Mouse (Mus musculus) CH12.LX (cell line): ENCODE measurements around the gene Sfxn3. TPM values are rescaled to one million over a fixed set of nuclear protein-coding genes. Genes with fewer than 3 reads are reported as not detected.
A peak's percentile ranks its signal among the peaks of the same experiment; 100 is the strongest.

Source experiments
- DNase-seq: peaks from one replicate; pipeline ENCODE4 v3.0.0-alpha.2; 2013; ENCODE audit errors: extremely low read depth
- H3K27ac ChIP-seq: 2 replicates; pipeline ENCODE4 v1.5.1; 2012; ENCODE audit warnings: low read depth, mild to moderate bottlenecking, control low read depth, moderate library complexity; ENCODE audit not compliant: insufficient read depth
- H3K27me3 ChIP-seq: replicated peaks from 2 replicates; pipeline ENCODE3; 2012; ENCODE audit warnings: inconsistent platforms
- H3K36me3 ChIP-seq, 2 experiments: replicated peaks in 1 of 2; 2 replicates each; pipeline versions ENCODE3 to v1.6.1; 2012; ENCODE audit warnings: inconsistent platforms in 1 of 2, low read length in 1 of 2, mild to moderate bottlenecking in 1 of 2, mixed read lengths in 1 of 2, moderate library complexity in 1 of 2; ENCODE audit not compliant: control insufficient read depth in 1 of 2, insufficient read depth in 1 of 2
- H3K4me1 ChIP-seq, 2 experiments: 2 replicates each; pipeline ENCODE4 v1.6.1; 2012; ENCODE audit warnings: inconsistent platforms in 1 of 2, moderate library complexity in 1 of 2; ENCODE audit not compliant: insufficient read depth in 2 of 2, control insufficient read depth in 1 of 2
- H3K4me2 ChIP-seq: 2 replicates; pipeline ENCODE4 v1.6.1; 2012; ENCODE audit warnings: low read depth, mild to moderate bottlenecking, control low read depth; ENCODE audit not compliant: poor library complexity, insufficient read depth, severe bottlenecking
- H3K4me3 ChIP-seq, 3 experiments: fragments of 150-350 bp in 1 of 3; sonication (generic) in 1 of 3; replicated peaks in 1 of 3; 2 replicates each; pipeline versions ENCODE3 to v1.5.1; 2011 to 2012; ENCODE audit warnings: low read depth in 2 of 3, low read length in 2 of 3, mild to moderate bottlenecking in 2 of 3, moderate library complexity in 2 of 3, control low read depth in 1 of 3, improper control_type of control experiment in 1 of 3, inconsistent platforms in 1 of 3, mixed read lengths in 1 of 3; ENCODE audit not compliant: poor library complexity in 1 of 3
- H3K79me2 ChIP-seq: replicated peaks from 2 replicates; pipeline ENCODE4 v1.6.1; 2012; ENCODE audit warnings: mild to moderate bottlenecking, moderate library complexity; ENCODE audit not compliant: control insufficient read depth, poor library complexity, insufficient read depth, severe bottlenecking; ENCODE audit errors: extremely low read depth
- H3K9ac ChIP-seq: 2 replicates; pipeline ENCODE4 v1.6.1; 2012; ENCODE audit warnings: low read depth, mild to moderate bottlenecking, control low read depth, moderate library complexity; ENCODE audit not compliant: insufficient read depth
- H3K9me3 ChIP-seq: replicated peaks from 2 replicates; pipeline ENCODE3; 2012; ENCODE audit warnings: low read length, inconsistent platforms, mixed read lengths
- CHD2 ChIP-seq: IDR thresholded peaks from 2 replicates; pipeline ENCODE4 v1.6.1; 2011; ENCODE audit warnings: low read length, improper control_type of control experiment
- CTCF ChIP-seq, 2 experiments: IDR thresholded peaks in 1 of 2; conservative IDR thresholded peaks in 1 of 2; 2 replicates each; pipeline ENCODE4 v1.5.1; 2011 to 2012; ENCODE audit warnings: low read depth in 2 of 2, low read length in 2 of 2, improper control_type of control experiment in 1 of 2, inconsistent platforms in 1 of 2, mild to moderate bottlenecking in 1 of 2, moderate library complexity in 1 of 2
- ELF1 ChIP-seq: IDR thresholded peaks from 2 replicates; pipeline ENCODE4 v1.6.1; 2014; ENCODE audit warnings: low read depth, mild to moderate bottlenecking, inconsistent platforms, low read length, improper control_type of control experiment
- GABPA ChIP-seq: IDR thresholded peaks from 2 replicates; pipeline ENCODE4 v1.6.1; 2012; ENCODE audit warnings: low read depth, low read length, improper control_type of control experiment, inconsistent platforms; ENCODE audit not compliant: insufficient replicate concordance
- HCFC1 ChIP-seq: IDR thresholded peaks from 2 replicates; pipeline ENCODE4 v1.6.1; 2012; ENCODE audit warnings: low read depth, mild to moderate bottlenecking, inconsistent platforms, low read length, improper control_type of control experiment
- JUND ChIP-seq: conservative IDR thresholded peaks from 2 replicates; pipeline ENCODE4 v1.6.1; 2011; ENCODE audit warnings: low read depth, low read length, improper control_type of control experiment
- MAZ ChIP-seq: IDR thresholded peaks from 2 replicates; pipeline ENCODE4 v1.6.1; 2012; ENCODE audit warnings: low read depth, mild to moderate bottlenecking, inconsistent platforms, low read length, improper control_type of control experiment, moderate library complexity
- MXI1 ChIP-seq: IDR thresholded peaks from 2 replicates; pipeline ENCODE4 v1.6.1; 2011; ENCODE audit warnings: mild to moderate bottlenecking, low read depth, low read length, improper control_type of control experiment
- POLR2A ChIP-seq: IDR thresholded peaks from 2 replicates; pipeline ENCODE4 v1.6.1; 2011; ENCODE audit warnings: low read depth, mild to moderate bottlenecking, improper control_type of control experiment, low read length
- POLR2AphosphoS2 ChIP-seq: IDR thresholded peaks from 2 replicates; pipeline ENCODE4 v1.6.1; 2011; ENCODE audit warnings: low read depth, low read length, improper control_type of control experiment
- RAD21 ChIP-seq: IDR thresholded peaks from 2 replicates; pipeline ENCODE4 v1.6.1; 2011; ENCODE audit warnings: low read depth, mild to moderate bottlenecking, low read length, improper control_type of control experiment, moderate library complexity
- SIN3A ChIP-seq: IDR thresholded peaks from 2 replicates; pipeline ENCODE4 v1.6.1; 2012; ENCODE audit warnings: low read length, improper control_type of control experiment, inconsistent platforms
- UBTF ChIP-seq: IDR thresholded peaks from 2 replicates; pipeline ENCODE4 v1.6.1; 2012; ENCODE audit warnings: low read depth, mild to moderate bottlenecking, inconsistent platforms, low read length, improper control_type of control experiment, moderate library complexity
- USF1 ChIP-seq: IDR thresholded peaks from 2 replicates; pipeline ENCODE4 v1.6.1; 2014; ENCODE audit warnings: low read depth, mild to moderate bottlenecking, inconsistent platforms, low read length, improper control_type of control experiment
- USF2 ChIP-seq: conservative IDR thresholded peaks from 2 replicates; pipeline ENCODE4 v1.6.1; 2011; ENCODE audit warnings: low read depth, low read length, improper control_type of control experiment
- ZMIZ1 ChIP-seq: IDR thresholded peaks from 2 replicates; pipeline ENCODE4 v1.6.1; 2012; ENCODE audit warnings: low read depth, mild to moderate bottlenecking, inconsistent platforms, low read length, improper control_type of control experiment
- dilution Hi-C: fragments of 300-500 bp; cut with MboI; formaldehyde crosslinking; loops from 2 replicates; pipeline ENCODE4 v1.14.3; 2020; ENCODE audit warnings: low sequenced_read_pairs; ENCODE audit not compliant: extremely low pct_unique_long_range_greater_than_20kb, extremely low pct_ligation_motif_present
- in situ Hi-C: fragments of 300-500 bp; cut with MboI; formaldehyde crosslinking; loops from 3 replicates; pipeline ENCODE4 v1.14.3; 2019; ENCODE audit warnings: low sequenced_read_pairs, low pct_ligation_motif_present, low pct_unique_long_range_greater_than_20kb, mixed read lengths
- polyA plus RNA-seq: library from polyadenylated mRNA; unstranded; fragments of >175 nt; gene quantifications from 2 replicates; pipeline ENCODE4 v1.2.1, GENCODE M21; 2012; ENCODE audit warnings: low read depth; ENCODE audit not compliant: insufficient read length
- total RNA-seq, 2 experiments: library from RNA; depleted of rRNA; stranded (reverse); fragments of 300-350 nt in 1 of 2; fragments of >200 nt in 1 of 2; gene quantifications; 2 replicates each; pipeline ENCODE4 v1.2.3; 2012 to 2014

Gene Sfxn3
- 2.4 and 3.6 TPM in 2 replicates for total RNA-seq (2012; rRNA removed)
- total RNA-seq (2014; rRNA removed): 0.95 and 1.4 TPM in 2 replicates
- polyA plus RNA-seq: 3.1 and 4.2 TPM in 2 replicates

DNA sequence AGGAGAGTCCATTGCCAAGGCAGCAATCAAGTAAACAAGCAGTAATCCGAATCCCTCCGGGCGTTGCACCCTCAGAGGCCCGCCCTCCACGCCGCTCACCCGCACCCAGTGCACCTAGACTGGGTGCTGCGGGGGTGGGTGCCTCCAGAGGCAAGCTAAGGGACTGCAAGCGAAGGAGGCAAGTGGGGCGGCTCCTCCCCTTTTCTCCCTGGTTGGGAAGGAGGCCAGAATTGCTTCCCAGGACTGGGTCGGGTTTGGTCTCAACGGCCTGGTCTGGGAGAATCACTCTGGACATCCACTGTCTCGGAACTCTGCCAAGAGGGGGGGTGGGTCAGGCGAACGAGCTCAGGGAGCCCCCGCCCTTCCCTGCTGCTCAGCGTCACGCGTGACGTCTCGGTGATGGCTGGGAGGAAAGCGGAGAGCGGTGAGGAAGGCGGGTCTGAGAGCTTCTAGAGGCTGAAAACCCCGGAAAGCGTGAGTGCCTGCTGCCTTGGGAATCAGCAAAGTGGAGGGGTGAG is at the start of gene Sfxn3:
TSS of gene Sfxn3 (plus strand) at position 87 of the 518 bp plus-strand sequence.
- H3K4me2 ChIP-seq: peak within 1 kb of the TSS; percentile 67
- H3K4me1 ChIP-seq: peaks cover 4 to 26% of the 10 kb centered on the region in 2 experiments; a peak in 3 of 4 replicates
- peak within 1 kb of the TSS; percentile 65 to 93 (median 70) for H3K4me3 ChIP-seq
- H3K9ac ChIP-seq: peak within 1 kb of the TSS; percentile 50
- dilution Hi-C loops (no loop called here), in situ Hi-C loops (loop anchor here (25.0 kb wide), 1 partner anchor 460 kb away; no protein-coding TSS in a partner anchor)
- no peaks in the 10 kb centered on the region for H3K79me2 ChIP-seq
- H3K36me3 ChIP-seq: peaks cover 5 to 30% of the 10 kb centered on the region in 2 experiments
- no peak for TF ChIP-seq USF2
- peak; percentile 26; the same call in 1 of the 2 replicates for TF ChIP-seq HCFC1
- TF ChIP-seq MXI1: peak; percentile 58; the same call in 1 of the 2 replicates
- peak; percentile 54 for TF ChIP-seq POLR2A
- no peak for TF ChIP-seq JUND
- TF ChIP-seq UBTF: no peak
- TF ChIP-seq RAD21: peak; percentile 7
- TF ChIP-seq SIN3A: no peak
- peak; percentile 7 to 59; a peak in 2 of 4 replicates for TF ChIP-seq CTCF (conservative IDR thresholded peaks at IDR 0.05 in 1 of 2, IDR thresholded peaks at IDR 0.05 in 1 of 2; ENCODE audit: low read depth in 2 of 2, low read length in 2 of 2)
- peak; percentile 46 for TF ChIP-seq ELF1
- TF ChIP-seq MAZ: peak; percentile 55; the same call in 1 of the 2 replicates
- no peak for TF ChIP-seq USF1
- DNase-seq: peak; percentile 66
- H3K9me3 ChIP-seq: no peaks in the 10 kb centered on the region
- no peak within 1 kb of the TSS for H3K27ac ChIP-seq
- peaks cover 47% of the 10 kb centered on the region for H3K27me3 ChIP-seq

DNA sequence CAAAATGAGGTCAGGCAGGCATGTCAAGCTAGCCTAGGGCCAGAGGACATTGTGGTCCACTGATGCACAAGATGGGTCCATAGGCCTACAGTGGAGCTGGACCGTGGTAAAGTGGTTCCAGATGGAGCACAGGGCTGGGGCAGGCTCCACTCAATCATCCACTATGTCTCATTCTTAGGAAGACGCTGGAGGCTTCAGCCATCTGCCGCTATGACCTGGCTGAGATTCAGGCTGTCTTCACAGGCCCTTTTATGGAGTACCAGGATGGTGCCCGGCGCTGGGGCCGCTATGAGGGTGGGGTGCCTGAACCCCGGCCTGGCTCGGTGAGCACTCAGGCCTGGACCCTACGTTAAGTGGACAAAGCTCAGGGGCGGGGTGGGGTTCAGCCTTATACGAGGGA is 49.5 kb upstream of the Sfxn3 start:
- dilution Hi-C loops (no loop called here), in situ Hi-C loops (no loop called here)
- Histone ChIP-seq H3K9me3 (no peaks in the 10 kb centered on the region), H3K4me1 (peaks cover 4 to 22% of the 10 kb centered on the region in 2 experiments), H3K36me3 (peaks cover 16 to 67% of the 10 kb centered on the region in 2 experiments), H3K4me2 (no peak overlapping the region), H3K4me3 (no peak overlapping the region), H3K27me3 (no peaks in the 10 kb centered on the region), H3K79me2 (no peaks in the 10 kb centered on the region), H3K9ac (no peak overlapping the region), H3K27ac (no peak overlapping the region; the same call in 1 of the 2 replicates)
- DNase-seq: no peak
- TF ChIP-seq HCFC1 (no peak), MXI1 (no peak), GABPA (no peak), ZMIZ1 (no peak), POLR2AphosphoS2 (no peak), CHD2 (no peak)
